22 mouse cellular contexts compared by ENCODE assay signal in the genomic region with DNA sequence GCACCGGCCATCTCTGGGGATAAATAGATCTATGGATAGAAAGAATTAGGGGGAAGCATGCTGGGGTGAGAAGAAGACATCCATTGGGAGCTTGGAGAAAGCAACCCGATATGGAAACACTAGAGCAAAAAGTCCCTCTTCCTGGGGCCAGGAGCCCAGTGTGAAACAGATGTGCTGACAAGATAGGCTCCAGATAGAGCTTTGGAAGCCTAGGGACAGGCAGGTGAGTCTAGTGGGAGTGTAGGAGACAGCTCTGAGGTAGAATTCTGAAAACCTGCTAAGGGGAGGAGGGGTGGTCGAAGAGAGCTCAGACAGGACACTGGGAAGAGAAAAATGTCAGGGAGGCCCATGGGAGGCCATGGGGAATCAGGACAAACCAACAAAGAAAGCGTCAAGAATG.
DNase-seq lines count a peak whose midpoint lies in the region; ATAC-seq lines count a peak whose summit lies in the region.
"Had no signal": no experiment of that assay in that cellular context is flagged by ENCODE, and none has a peak within 500 bp of the region (broad histone marks: within the 10 kb centered on the region; RNA-seq: fewer than 3 reads in every experiment).

No protein-coding gene starts in this region.

- DNase-seq in heart, embryonic 10.5 days (ENCODE audit: low spot score), result no peak
- no peak for DNase-seq in heart, adult 9 months (ENCODE audit: low spot score in 2 of 2)
- no peak for DNase-seq in liver, embryonic 13.5 days
- DNase-seq in liver, result no peak
- no peak for DNase-seq in gastrocnemius, adult 18-20 months (ENCODE audit: low spot score)
- DNase-seq: adrenal gland, adult 2 months; adrenal gland, postnatal 10 days; adrenal gland, postnatal 25 days; cerebellum, adult 11 months; cerebellum, adult 18-20 months; cerebellum, adult 8-10 months; cerebellum, adult 9-11 months; cerebellum, postnatal 14 days; cerebellum, postnatal 36 days; embryo, embryonic 11 days had no signal

- no peaks in the 10 kb centered on the region for H3K9me3 ChIP-seq in heart, embryonic 10.5 days
- no peaks in the 10 kb centered on the region for H3K9me3 ChIP-seq in liver, embryonic 13.5 days (replicated peaks)
- H3K9me3 ChIP-seq in liver, embryonic 15.5 days (replicated peaks), result no peaks in the 10 kb centered on the region
- H3K9me3 ChIP-seq: embryonic facial prominence, embryonic 13.5 days; embryonic facial prominence, embryonic 15.5 days; forebrain, embryonic 10.5 days; forebrain, embryonic 12.5 days had no signal

- H3K27me3 ChIP-seq in heart, embryonic 10.5 days (ENCODE audit: insufficient read depth, poor library complexity, severe bottlenecking), result peaks cover 19% of the 10 kb centered on the region; the same call in 1 of the 2 replicates
- H3K27me3 ChIP-seq in liver, embryonic 13.5 days, result 0 out of 2 replicates have a peak, but pooled peaks cover 4% of the 10 kb centered on the region
- peaks cover 17% of the 10 kb centered on the region for H3K27me3 ChIP-seq in liver, embryonic 15.5 days
- H3K27me3 ChIP-seq: embryonic facial prominence, embryonic 13.5 days; embryonic facial prominence, embryonic 15.5 days; forebrain, embryonic 12.5 days had no signal

- H3K9ac ChIP-seq in liver, embryonic 13.5 days, result no peak overlapping the region
- no peak overlapping the region for H3K9ac ChIP-seq in liver, embryonic 15.5 days
- H3K9ac ChIP-seq: embryonic facial prominence, embryonic 13.5 days; embryonic facial prominence, embryonic 15.5 days; forebrain, embryonic 12.5 days had no signal

- 76% methylated on average over 4 of the region's 4 CpGs for WGBS in heart, embryonic 10.5 days
- 61% methylated on average over 4 of the region's 4 CpGs for WGBS in liver, embryonic 13.5 days (ENCODE audit: insufficient replicate concordance)
- 65% methylated on average over 4 of the region's 4 CpGs for WGBS in liver, embryonic 15.5 days (ENCODE audit: insufficient replicate concordance)

- 0 out of 2 replicates have a peak overlapping the region, but pooled peaks have one; percentile 1 for H3K27ac ChIP-seq in heart, embryonic 10.5 days
- H3K27ac ChIP-seq in liver, embryonic 13.5 days, result no peak overlapping the region
- no peak overlapping the region for H3K27ac ChIP-seq in liver, embryonic 15.5 days (replicated peaks)
- H3K27ac ChIP-seq: embryonic facial prominence, embryonic 13.5 days; embryonic facial prominence, embryonic 15.5 days; forebrain, embryonic 10.5 days; forebrain, embryonic 12.5 days had no signal

- peak; percentile 67 for ATAC-seq in liver, embryonic 13.5 days (ENCODE audit: low read depth)
- ATAC-seq in liver, embryonic 15.5 days (ENCODE audit: insufficient read depth), result peak; percentile 49; the same call in 1 of the 2 replicates
- ATAC-seq: forebrain, embryonic 14.5 days had no signal

- H3K4me2 ChIP-seq in liver, embryonic 13.5 days, result no peak overlapping the region
- no peak overlapping the region for H3K4me2 ChIP-seq in liver, embryonic 15.5 days
- H3K4me2 ChIP-seq: embryonic facial prominence, embryonic 13.5 days; embryonic facial prominence, embryonic 15.5 days; forebrain, embryonic 12.5 days had no signal

- H3K4me1 ChIP-seq in heart, embryonic 10.5 days, result peaks cover under 1% of the 10 kb centered on the region; the same call in 1 of the 2 replicates
- H3K4me1 ChIP-seq in liver, embryonic 13.5 days (replicated peaks), result peaks cover 13% of the 10 kb centered on the region
- peaks cover 6% of the 10 kb centered on the region for H3K4me1 ChIP-seq in liver, embryonic 15.5 days (replicated peaks)
- H3K4me1 ChIP-seq: embryonic facial prominence, embryonic 13.5 days; embryonic facial prominence, embryonic 15.5 days; forebrain, embryonic 10.5 days; forebrain, embryonic 12.5 days had no signal

- no peaks in the 10 kb centered on the region for H3K36me3 ChIP-seq in heart, embryonic 10.5 days
- no peaks in the 10 kb centered on the region for H3K36me3 ChIP-seq in liver, embryonic 13.5 days
- H3K36me3 ChIP-seq in liver, embryonic 15.5 days (replicated peaks), result no peaks in the 10 kb centered on the region
- H3K36me3 ChIP-seq: embryonic facial prominence, embryonic 13.5 days; embryonic facial prominence, embryonic 15.5 days; forebrain, embryonic 10.5 days; forebrain, embryonic 12.5 days had no signal

- H3K4me3 ChIP-seq in heart, embryonic 10.5 days, result no peak overlapping the region
- no peak overlapping the region for H3K4me3 ChIP-seq in liver, embryonic 13.5 days (replicated peaks)
- no peak overlapping the region for H3K4me3 ChIP-seq in liver, embryonic 15.5 days (replicated peaks)
- H3K4me3 ChIP-seq: embryonic facial prominence, embryonic 13.5 days; embryonic facial prominence, embryonic 15.5 days; erythroblast, embryonic 14.5 days; forebrain, embryonic 10.5 days; forebrain, embryonic 12.5 days had no signal
